Mouse (Mus musculus) heart, postnatal 0 days (tissue): ENCODE results near the gene Fam241a.

Experiments
- CTCF ChIP-seq: IDR thresholded peaks from 2 replicates; pipeline ENCODE4 v1.5.1; 2016; ENCODE audit warnings: antibody characterized with exemption, control low read depth, low read depth
- EP300 ChIP-seq: IDR thresholded peaks from 2 replicates; pipeline ENCODE4 v1.6.1; 2016; ENCODE audit warnings: antibody characterized with exemption, low read depth

- no peak for TF ChIP-seq CTCF
- no peak for TF ChIP-seq EP300
These were observed at the start of gene Fam241a for GRCm38 (mm10) chr3:127895792-127896541.
